ENCODE assay signal across 8 mouse cellular contexts in genomic region chrX:169798987-169799680, GRCm38 (mm10). TPM values are rescaled to one million over a fixed set of nuclear protein-coding genes. Genes with fewer than 3 reads are reported as not detected.
DNase-seq lines count a peak whose midpoint lies in the region; ATAC-seq and TF ChIP-seq lines count a peak whose summit lies in the region.

No protein-coding gene starts in this region.

- no peaks in the 10 kb centered on the region for H3K9me3 ChIP-seq in liver, embryonic 14.5 days (ENCODE audit: control insufficient read depth, low read length)
- no peaks in the 10 kb centered on the region for H3K9me3 ChIP-seq in neural tube, embryonic 15.5 days (replicated peaks)

- H3K4me1 ChIP-seq in liver, adult 2 months (ENCODE audit: control insufficient read depth, insufficient read depth, low read length), result peaks cover 6% of the 10 kb centered on the region
- no peaks in the 10 kb centered on the region for H3K4me1 ChIP-seq in kidney, adult 2 months (ENCODE audit: control insufficient read depth, insufficient read depth, low read length)
- no peaks in the 10 kb centered on the region for H3K4me1 ChIP-seq in liver, embryonic 14.5 days (replicated peaks; ENCODE audit: control insufficient read depth in 2 of 2, insufficient read depth in 2 of 2, low read length in 1 of 2)
- H3K4me1 ChIP-seq in neural tube, embryonic 15.5 days, result no peaks in the 10 kb centered on the region

- DNase-seq in liver, adult 2 months (ENCODE audit: extremely low read depth, low read depth, low spot score), result no peak
- no peak for DNase-seq in liver
- peak; percentile 47 for DNase-seq in cerebellum, adult 9-11 months
- peak; percentile 57 for DNase-seq in heart, adult 8-10 months (ENCODE audit: low spot score)
- DNase-seq in kidney, adult 2 months, result peak; percentile 50
- no peak for DNase-seq in liver, embryonic 14.5 days (ENCODE audit: low read depth in 3 of 3, low spot score in 3 of 3)
- no peak for DNase-seq in frontal cortex, postnatal 10 days (ENCODE audit: low spot score in 2 of 2)

- no peak for TF ChIP-seq CTCF in liver, adult 2 months (IDR thresholded peaks at IDR 0.05; ENCODE audit: low read depth, low read length)
- no peak for TF ChIP-seq CTCF in kidney, adult 2 months (conservative IDR thresholded peaks at IDR 0.05; ENCODE audit: insufficient read depth, insufficient read length, low read depth, low read length)
- TF ChIP-seq CTCF in liver, embryonic 14.5 days (IDR thresholded peaks at IDR 0.05; ENCODE audit: low read depth), result peak; percentile 22; the same call in 1 of the 2 replicates

- no peak for TF ChIP-seq POLR2A in liver, adult 2 months (IDR thresholded peaks at IDR 0.05; ENCODE audit: extremely low read depth, insufficient read depth, low read length)
- no peak for TF ChIP-seq POLR2A in kidney, adult 2 months (IDR thresholded peaks at IDR 0.05; ENCODE audit: low read depth, low read length)

- no peak overlapping the region for H3K27ac ChIP-seq in liver, adult 2 months (replicated peaks; ENCODE audit: insufficient read depth, low read depth, low read length)
- no peak overlapping the region; the same call in 1 of the 2 replicates for H3K27ac ChIP-seq in kidney, adult 2 months (ENCODE audit: insufficient read depth, low read depth, low read length)
- no peak overlapping the region for H3K27ac ChIP-seq in liver, embryonic 14.5 days
- H3K27ac ChIP-seq in neural tube, embryonic 15.5 days (replicated peaks), result no peak overlapping the region

- WGBS in liver, adult 2 months, result under 1% methylated on average over 9 of the region's 11 CpGs
- 1% methylated on average over 11 of the region's 11 CpGs for WGBS in kidney, adult 2 months
- WGBS in liver, embryonic 14.5 days (ENCODE audit: insufficient replicate concordance), result 3% methylated on average over 11 of the region's 11 CpGs
- WGBS in neural tube, embryonic 15.5 days, result 6% methylated on average over 11 of the region's 11 CpGs

- peak overlapping the region; percentile 38; the same call in 1 of the 2 replicates for H3K4me3 ChIP-seq in liver, adult 2 months (ENCODE audit: insufficient read depth, low read depth, low read length)
- no peak overlapping the region for H3K4me3 ChIP-seq in kidney, adult 2 months (ENCODE audit: insufficient read depth, low read depth, low read length)
- peak overlapping the region in 1 of 2 experiments; percentile 14; a peak in 1 of 4 replicates for H3K4me3 ChIP-seq in liver, embryonic 14.5 days (ENCODE audit: insufficient read depth in 1 of 2, low read depth in 2 of 2, low read length in 2 of 2)
- peak overlapping the region; percentile 33 for H3K4me3 ChIP-seq in neural tube, embryonic 15.5 days (replicated peaks)

- H3K79me2 ChIP-seq in liver, adult 2 months (ENCODE audit: control insufficient read depth, insufficient read depth, low read length), result no peaks in the 10 kb centered on the region

- no peak overlapping the region for H3K9ac ChIP-seq in liver, adult 2 months (ENCODE audit: low read depth, low read length)
- no peak overlapping the region for H3K9ac ChIP-seq in liver, embryonic 14.5 days (replicated peaks)
- H3K9ac ChIP-seq in neural tube, embryonic 15.5 days (replicated peaks), result no peak overlapping the region

- ATAC-seq in liver, embryonic 14.5 days (ENCODE audit: insufficient read depth), result no peak
- ATAC-seq in neural tube, embryonic 15.5 days (ENCODE audit: low FRiP score), result no peak

- H3K27me3 ChIP-seq in liver, adult 2 months (ENCODE audit: control insufficient read depth, insufficient read depth, low read length), result no peaks in the 10 kb centered on the region
- H3K27me3 ChIP-seq in kidney, adult 2 months (replicated peaks; ENCODE audit: control insufficient read depth, insufficient read depth, low read length), result no peaks in the 10 kb centered on the region
- H3K27me3 ChIP-seq in liver, embryonic 14.5 days (ENCODE audit: control insufficient read depth, insufficient read depth, low read length), result no peaks in the 10 kb centered on the region
- H3K27me3 ChIP-seq in neural tube, embryonic 15.5 days (replicated peaks), result peaks cover 13% of the 10 kb centered on the region; the same call in 1 of the 2 replicates

- TF ChIP-seq EP300 in liver, embryonic 14.5 days (IDR thresholded peaks at IDR 0.05; ENCODE audit: low read depth), result no peak

- H3K4me2 ChIP-seq in liver, embryonic 14.5 days (ENCODE audit: low read depth), result peak overlapping the region; percentile 4; the same call in 1 of the 2 replicates
- 0 out of 2 replicates have a peak overlapping the region, but pooled peaks have one; percentile 17 for H3K4me2 ChIP-seq in neural tube, embryonic 15.5 days

- no peaks in the 10 kb centered on the region for H3K36me3 ChIP-seq in liver, adult 2 months (ENCODE audit: control insufficient read depth, insufficient read depth, low read length)
- no peaks in the 10 kb centered on the region for H3K36me3 ChIP-seq in kidney, adult 2 months (ENCODE audit: control insufficient read depth, insufficient read depth, low read length)
- no peaks in the 10 kb centered on the region for H3K36me3 ChIP-seq in liver, embryonic 14.5 days (replicated peaks; ENCODE audit: control insufficient read depth, insufficient read depth, low read depth)
- H3K36me3 ChIP-seq in neural tube, embryonic 15.5 days, result no peaks in the 10 kb centered on the region

RNA-seq across cellular contexts. Expression of gene 4933400A11Rik, which starts 19.7 kb away (rescaled TPM):
- not detected in 2 replicates for total RNA-seq in liver, adult 2 months (2014; rRNA removed)
- not detected in 2 replicates for polyA plus RNA-seq in liver, adult 2 months (2012; rRNA removed)
- total RNA-seq in heart, adult 8-10 months (2022), result not detected
- not detected in 2 replicates for polyA plus RNA-seq in kidney, adult 2 months (2012; rRNA removed)
- not detected in 2 replicates for polyA plus RNA-seq in liver, embryonic 14.5 days (2012; rRNA removed)
- polyA plus RNA-seq in liver, embryonic 14.5 days (2014; fragmentation: Nextera tagmentation; extraction: Ambion mirVana), result not detected in 2 replicates
- not detected in 2 replicates for polyA plus RNA-seq in neural tube, embryonic 15.5 days (2015; fragmentation: Nextera tagmentation; extraction: Ambion mirVana)

Comparison
In these comparisons a context has a peak if more than half of its experiments do, and no peak if none do; other contexts are left out.
1. DNase-seq: peak in cerebellum, adult 9-11 months (single experiment), heart, adult 8-10 months (single experiment) and kidney, adult 2 months (single experiment); none in liver, adult 2 months (single experiment), liver (single experiment), liver, embryonic 14.5 days (0 of 3) and frontal cortex, postnatal 10 days (0 of 2).